Mouse (Mus musculus): ENCODE measurements around the gene Tceal8. TPM values are rescaled to one million over a fixed set of nuclear protein-coding genes. Genes with fewer than 3 reads are reported as not detected.
"Not testable (repeated sequence)": the region's sequence is repeated elsewhere in the genome, so short reads cannot be mapped to it uniquely, and the experiment has no call there.

Tceal8 gene
- polyA plus RNA-seq, 1 experiment from 2014 or later = 232 TPM

GRCm38 (mm10) chrX:136138827-136139639 lies 33.1 kb downstream of the Tceal8 start, which contains the start of gene Bex4:
Gene Bex4 (plus strand): TSS chrX:136138996.
- not testable (repeated sequence) for H3K9me3 ChIP-seq (ENCODE audit: control insufficient read depth, low read length); H3K27me3 ChIP-seq (replicated peaks; ENCODE audit: control insufficient read depth, insufficient read depth, low read length); H3K4me1 ChIP-seq (ENCODE audit: control insufficient read depth, insufficient read depth, low read length); H3K27ac ChIP-seq (ENCODE audit: low read length); H3K36me3 ChIP-seq (ENCODE audit: control insufficient read depth, insufficient read depth, low read length)
- 16% methylated on average over 10 of the region's 64 CpGs for WGBS
- peak; percentile 91 for ATAC-seq
- Histone ChIP-seq H3K4me2 (ENCODE audit: low read depth, low read length) (peak within 1 kb of the TSS; percentile 35), H3K4me3 (ENCODE audit: low read length) (peak within 1 kb of the TSS; percentile 42), H3K9ac (ENCODE audit: low read depth, low read length) (peak within 1 kb of the TSS; percentile 45)

- no peaks in the 10 kb centered on the region for H3K9me3 ChIP-seq (ENCODE audit: control insufficient read depth, low read length)
- WGBS = 87% methylated on average over 4 of the region's 4 CpGs
- ATAC-seq = no peak
- H3K4me3 ChIP-seq (ENCODE audit: low read length) = no peak overlapping the region
- H3K27ac ChIP-seq (ENCODE audit: low read length) = no peak overlapping the region
- no peak overlapping the region for H3K4me2 ChIP-seq (ENCODE audit: low read depth, low read length)
- no peaks in the 10 kb centered on the region for H3K36me3 ChIP-seq (ENCODE audit: control insufficient read depth, insufficient read depth, low read length)
- no peak overlapping the region for H3K9ac ChIP-seq (ENCODE audit: low read depth, low read length)
- H3K4me1 ChIP-seq (ENCODE audit: control insufficient read depth, insufficient read depth, low read length) = no peaks in the 10 kb centered on the region
- no peaks in the 10 kb centered on the region for H3K27me3 ChIP-seq (replicated peaks; ENCODE audit: control insufficient read depth, insufficient read depth, low read length)
Measured at GRCm38 (mm10) chrX:136135559-136135958, 36.6 kb downstream of the Tceal8 start.

- Histone ChIP-seq H3K4me2 (ENCODE audit: low read depth, low read length) (no peak overlapping the region), H3K27ac (ENCODE audit: low read length) (no peak overlapping the region), H3K36me3 (ENCODE audit: control insufficient read depth, insufficient read depth, low read length) (no peaks in the 10 kb centered on the region), H3K4me1 (ENCODE audit: control insufficient read depth, insufficient read depth, low read length) (no peaks in the 10 kb centered on the region), H3K9ac (ENCODE audit: low read depth, low read length) (no peak overlapping the region), H3K9me3 (ENCODE audit: control insufficient read depth, low read length) (no peaks in the 10 kb centered on the region), H3K27me3 (replicated peaks; ENCODE audit: control insufficient read depth, insufficient read depth, low read length) (no peaks in the 10 kb centered on the region), H3K4me3 (ENCODE audit: low read length) (no peak overlapping the region)
- ATAC-seq = no peak
- WGBS = 16% methylated on average over 5 of the region's 5 CpGs
Measured at GRCm38 (mm10) chrX:136127744-136128064, 44.4 kb downstream of the Tceal8 start.

GRCm38 (mm10) chrX:136127038-136127743 lies 45.0 kb downstream of the Tceal8 start:
- Histone ChIP-seq H3K4me1 (ENCODE audit: control insufficient read depth, insufficient read depth, low read length) (no peaks in the 10 kb centered on the region), H3K4me2 (ENCODE audit: low read depth, low read length) (no peak overlapping the region), H3K27me3 (replicated peaks; ENCODE audit: control insufficient read depth, insufficient read depth, low read length) (no peaks in the 10 kb centered on the region), H3K4me3 (ENCODE audit: low read length) (no peak overlapping the region), H3K9me3 (ENCODE audit: control insufficient read depth, low read length) (no peaks in the 10 kb centered on the region), H3K36me3 (ENCODE audit: control insufficient read depth, insufficient read depth, low read length) (no peaks in the 10 kb centered on the region), H3K27ac (ENCODE audit: low read length) (no peak overlapping the region), H3K9ac (ENCODE audit: low read depth, low read length) (no peak overlapping the region)
- 53% methylated on average over 8 of the region's 8 CpGs for WGBS
- ATAC-seq = no peak

Small RNA genes lying within 50 kb of the gene (microRNA-seq; reads per million reads assigned to microRNA genes)
- gene Mir6383 = not detected

Other genes starting within 250 kb of the Tceal8 start
- 65.3 and 66.9 TPM in 2 replicates for gene Arxes2, start 178.5 kb downstream of the Tceal8 start, polyA plus RNA-seq (2015; fragmentation: Nextera tagmentation; extraction: Ambion mirVana)
- gene Arxes1, start 139.0 kb downstream of the Tceal8 start, polyA plus RNA-seq (2015; fragmentation: Nextera tagmentation; extraction: Ambion mirVana) = 19.3 and 22.1 TPM in 2 replicates
- 106 and 108 TPM in 2 replicates for gene Bex2, start 104.1 kb downstream of the Tceal8 start, polyA plus RNA-seq (2015; fragmentation: Nextera tagmentation; extraction: Ambion mirVana)
- 0.11 and 0.12 TPM in 2 replicates for gene Nxf3, start 87.1 kb downstream of the Tceal8 start, polyA plus RNA-seq (2015; fragmentation: Nextera tagmentation; extraction: Ambion mirVana)
- 242 and 258 TPM in 2 replicates for gene Bex4, start 33.3 kb downstream of the Tceal8 start, polyA plus RNA-seq (2015; fragmentation: Nextera tagmentation; extraction: Ambion mirVana)
- 3.8 and 4.3 TPM in 2 replicates for gene Tceal5, start 31.5 kb upstream of the Tceal8 start, polyA plus RNA-seq (2015; fragmentation: Nextera tagmentation; extraction: Ambion mirVana)
- 0.84 and 0.95 TPM in 2 replicates for gene Tceal7, start 42.4 kb upstream of the Tceal8 start, polyA plus RNA-seq (2015; fragmentation: Nextera tagmentation; extraction: Ambion mirVana)
- gene Bex1, start 43.2 kb upstream of the Tceal8 start, polyA plus RNA-seq (2015; fragmentation: Nextera tagmentation; extraction: Ambion mirVana) = 151 and 167 TPM in 2 replicates
- 556 and 559 TPM in 2 replicates for gene Tceal9, start 72.7 kb upstream of the Tceal8 start, polyA plus RNA-seq (2015; fragmentation: Nextera tagmentation; extraction: Ambion mirVana)
- gene Bex3, start 97.9 kb upstream of the Tceal8 start, polyA plus RNA-seq (2015; fragmentation: Nextera tagmentation; extraction: Ambion mirVana) = 355 and 360 TPM in 2 replicates